Mouse (Mus musculus): ENCODE results near the gene Celf1. TPM values are rescaled to one million over a fixed set of nuclear protein-coding genes. Genes with fewer than 3 reads are reported as not detected.
"Not testable (repeated sequence)": the region's sequence is repeated elsewhere in the genome, so short reads cannot be mapped to it uniquely, and the experiment has no call there.

Gene Celf1
- 8.0 and 10.4 TPM in 2 replicates for polyA plus RNA-seq (2012; ENCODE audit: insufficient read depth, low replicate concordance)

DNA sequence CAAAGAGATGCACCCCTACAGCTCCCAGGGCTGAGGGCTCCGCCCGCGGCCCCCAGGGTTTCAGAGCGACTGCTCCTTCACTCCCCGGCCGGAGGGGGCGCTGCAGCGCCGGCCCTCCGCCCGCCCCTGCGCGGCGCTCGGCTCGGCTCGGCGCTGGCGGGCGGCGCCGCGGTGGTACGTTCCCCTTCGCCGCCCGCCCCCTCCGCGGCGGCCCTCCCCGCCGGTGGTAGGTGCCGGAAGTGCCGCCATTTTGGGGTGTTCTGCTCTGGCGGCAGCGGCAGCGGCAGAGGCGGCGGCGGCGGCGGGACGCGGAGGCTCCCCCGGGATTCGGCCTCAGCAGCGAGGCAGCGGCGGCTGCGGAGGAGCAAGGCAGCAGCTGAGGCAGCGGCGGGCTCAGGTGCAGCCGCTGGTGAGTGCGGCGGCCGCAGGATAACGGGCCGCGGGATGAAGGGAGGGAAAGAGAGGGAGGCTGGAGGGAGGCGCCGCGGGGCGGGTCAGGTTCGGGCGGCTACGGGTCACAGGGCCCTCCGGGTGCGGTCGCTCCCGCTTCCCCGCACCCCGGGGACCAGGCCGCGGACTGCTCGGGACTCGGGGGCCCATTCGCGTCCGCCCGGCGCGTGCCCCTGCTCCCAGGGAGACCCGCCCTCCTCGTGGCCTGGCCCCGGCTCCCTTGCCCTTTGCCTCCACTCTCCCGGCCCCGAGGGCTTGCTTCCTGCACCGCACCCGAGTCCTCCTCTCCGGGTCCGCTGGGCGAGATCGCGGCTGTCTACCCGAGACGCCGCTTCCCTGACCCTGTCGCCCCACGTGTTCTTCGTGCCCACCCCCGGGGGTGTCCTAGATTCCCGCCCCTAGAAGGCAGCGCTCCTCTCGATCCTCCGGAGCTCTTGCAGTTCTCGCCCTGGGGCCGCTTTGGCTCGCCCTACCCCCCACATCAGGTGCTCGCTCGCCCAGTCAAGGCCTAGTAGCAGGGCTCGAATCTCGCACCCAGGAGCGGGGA is at the start of gene Celf1:
Gene Celf1, plus strand, starts transcription at position 150 of the 997 bp plus-strand sequence.
- Histone ChIP-seq H3K36me3 (replicated peaks; ENCODE audit: low read length) (peaks cover 8% of the 10 kb centered on the region), H3K4me3 (replicated peaks) (peak within 1 kb of the TSS; percentile 97), H3K4me1 (peaks cover 45% of the 10 kb centered on the region), H3K27me3 (replicated peaks) (no peaks in the 10 kb centered on the region), H3K9me3 (no peaks in the 10 kb centered on the region)
- no peak for TF ChIP-seq GATA1 (IDR thresholded peaks at IDR 0.05; ENCODE audit: borderline replicate concordance, low read length)
- TF ChIP-seq FLI1 (IDR thresholded peaks at IDR 0.05; ENCODE audit: low read length): no peak

- TF ChIP-seq FLI1 (IDR thresholded peaks at IDR 0.05; ENCODE audit: low read length): no peak
- TF ChIP-seq GATA1 (IDR thresholded peaks at IDR 0.05; ENCODE audit: borderline replicate concordance, low read length): no peak
- H3K9me3 ChIP-seq: no peaks in the 10 kb centered on the region
- peaks cover 64% of the 10 kb centered on the region for H3K36me3 ChIP-seq (replicated peaks; ENCODE audit: low read length)
- no peak overlapping the region for H3K4me3 ChIP-seq (replicated peaks)
- H3K27me3 ChIP-seq (replicated peaks): peaks cover 35% of the 10 kb centered on the region
- peaks cover 18% of the 10 kb centered on the region for H3K4me1 ChIP-seq
These were observed 46.4 kb upstream of the Celf1 start for GRCm38 (mm10) chr2:90893673-90894298.

GRCm38 (mm10) chr2:90894299-90894677 is 45.9 kb upstream of the Celf1 start:
- not testable (repeated sequence) for H3K9me3 ChIP-seq; H3K4me3 ChIP-seq (replicated peaks)
- Histone ChIP-seq H3K27me3 (replicated peaks) (peaks cover 30% of the 10 kb centered on the region), H3K4me1 (peaks cover 14% of the 10 kb centered on the region), H3K36me3 (replicated peaks; ENCODE audit: low read length) (peaks cover 69% of the 10 kb centered on the region)

DNA sequence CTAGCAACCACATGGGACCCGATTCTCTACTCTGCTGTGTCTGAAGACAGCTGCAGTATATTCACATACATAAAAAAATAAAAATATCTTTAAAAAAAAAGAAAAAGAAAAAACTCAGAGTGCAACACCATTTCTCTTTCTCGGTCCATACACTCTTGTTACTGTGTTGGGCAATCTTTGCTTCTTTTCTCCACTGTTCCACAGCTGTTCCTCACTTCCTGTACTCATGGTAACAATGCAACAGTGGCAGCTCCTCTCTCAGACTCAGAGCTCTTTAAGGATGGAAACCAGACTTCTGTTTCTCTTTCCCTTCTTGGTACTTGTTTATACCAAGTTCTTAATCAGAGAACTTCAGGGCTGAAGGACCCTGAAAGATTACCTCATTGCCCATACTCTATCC is 36.8 kb upstream of the Celf1 start:
- H3K4me1 ChIP-seq: peaks cover 37% of the 10 kb centered on the region
- peak overlapping the region; percentile 94 for H3K4me3 ChIP-seq (replicated peaks)
- H3K36me3 ChIP-seq (replicated peaks; ENCODE audit: low read length): peaks cover 61% of the 10 kb centered on the region
- TF ChIP-seq FLI1 (IDR thresholded peaks at IDR 0.05; ENCODE audit: low read length) (no peak), GATA1 (IDR thresholded peaks at IDR 0.05; ENCODE audit: borderline replicate concordance, low read length) (no peak)
- H3K9me3 ChIP-seq: no peaks in the 10 kb centered on the region
- H3K27me3 ChIP-seq (replicated peaks): no peaks in the 10 kb centered on the region

DNA sequence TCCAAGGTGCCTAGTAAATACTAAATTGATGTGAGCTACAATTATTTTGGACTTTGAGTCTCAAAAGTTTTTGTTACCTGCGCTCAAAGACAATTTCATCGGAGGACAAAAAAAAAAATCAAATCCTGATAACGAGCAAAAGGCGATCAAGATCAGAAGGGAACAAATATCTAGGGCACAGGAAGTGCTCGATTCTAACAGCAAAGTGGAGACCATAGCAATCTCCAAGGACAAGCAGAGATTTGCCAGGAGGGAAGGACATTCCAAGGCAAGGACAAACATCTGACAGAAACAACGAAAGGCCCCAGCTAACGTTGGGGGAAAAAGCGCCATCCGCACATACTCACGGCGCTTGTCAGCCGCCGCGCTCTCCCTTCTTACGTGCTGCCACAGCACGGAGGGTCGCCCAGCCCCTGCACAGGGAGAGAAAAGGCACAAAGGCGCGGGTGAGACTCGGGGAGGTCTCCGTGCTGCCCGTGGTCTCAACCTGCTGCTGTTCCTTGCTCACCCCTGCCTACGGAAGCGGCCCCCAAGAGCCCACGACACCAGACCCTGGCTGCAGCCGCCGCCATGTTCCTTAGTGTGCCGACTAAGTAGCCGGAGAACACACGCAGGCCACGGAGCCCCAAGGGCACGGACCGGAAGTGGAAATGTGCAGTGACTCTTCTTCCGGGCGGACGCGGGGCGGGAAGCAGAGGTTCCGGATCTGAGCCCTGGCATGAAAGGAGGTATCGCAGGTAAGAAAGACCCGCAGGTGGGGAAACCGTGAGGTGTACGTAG is 35.9 kb upstream of the Celf1 start, which contains the start of the genes Kbtbd4 and Ndufs3:
Gene Kbtbd4, plus strand, starts transcription at position 665 of the 780 bp plus-strand sequence.
Gene Ndufs3, minus strand, starts transcription at position 752 of the 780 bp plus-strand sequence.
- H3K9me3 ChIP-seq: no peaks in the 10 kb centered on the region
- no peaks in the 10 kb centered on the region for H3K27me3 ChIP-seq (replicated peaks)
- H3K4me3 ChIP-seq (replicated peaks): peak within 1 kb of the TSS; percentile 94
- TF ChIP-seq GATA1 (IDR thresholded peaks at IDR 0.05; ENCODE audit: borderline replicate concordance, low read length): no peak
- peak; percentile 91; the same call in 1 of the 2 replicates for TF ChIP-seq FLI1 (IDR thresholded peaks at IDR 0.05; ENCODE audit: low read length)
- peaks cover 40% of the 10 kb centered on the region for H3K4me1 ChIP-seq
- peaks cover 61% of the 10 kb centered on the region for H3K36me3 ChIP-seq (replicated peaks; ENCODE audit: low read length)

GRCm38 (mm10) chr2:90904856-90905224 is 35.3 kb upstream of the Celf1 start:
- Histone ChIP-seq H3K4me3 (replicated peaks) (peak overlapping the region; percentile 94), H3K36me3 (replicated peaks; ENCODE audit: low read length) (peaks cover 65% of the 10 kb centered on the region), H3K27me3 (replicated peaks) (no peaks in the 10 kb centered on the region), H3K9me3 (no peaks in the 10 kb centered on the region), H3K4me1 (peaks cover 46% of the 10 kb centered on the region)
- TF ChIP-seq GATA1 (IDR thresholded peaks at IDR 0.05; ENCODE audit: borderline replicate concordance, low read length) (no peak), FLI1 (IDR thresholded peaks at IDR 0.05; ENCODE audit: low read length) (no peak)

DNA sequence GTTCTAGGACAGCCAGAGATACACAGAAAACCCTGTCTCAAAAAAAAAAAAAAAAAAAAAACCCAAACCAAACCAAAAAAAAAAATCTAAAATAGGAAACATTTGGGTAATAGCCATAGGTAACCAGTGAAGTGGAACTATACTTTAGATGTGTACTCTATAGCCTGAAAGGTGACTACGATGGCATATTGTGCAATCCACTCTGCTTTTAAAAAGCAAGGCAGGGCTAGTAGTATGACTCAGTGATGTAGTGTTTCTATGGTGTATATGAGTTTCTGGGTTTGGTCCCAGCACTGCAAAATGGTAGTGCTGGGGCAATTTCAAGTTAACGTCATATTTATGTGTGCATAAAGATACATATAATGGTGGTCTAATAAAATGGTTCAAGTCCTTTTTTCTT is 33.5 kb upstream of the Celf1 start:
- H3K36me3 ChIP-seq (replicated peaks; ENCODE audit: low read length): peaks cover 70% of the 10 kb centered on the region
- TF ChIP-seq FLI1 (IDR thresholded peaks at IDR 0.05; ENCODE audit: low read length): no peak
- TF ChIP-seq GATA1 (IDR thresholded peaks at IDR 0.05; ENCODE audit: borderline replicate concordance, low read length): no peak
- H3K27me3 ChIP-seq (replicated peaks): no peaks in the 10 kb centered on the region
- peaks cover 60% of the 10 kb centered on the region for H3K4me1 ChIP-seq
- no peak overlapping the region for H3K4me3 ChIP-seq (replicated peaks)
- H3K9me3 ChIP-seq: no peaks in the 10 kb centered on the region

DNA sequence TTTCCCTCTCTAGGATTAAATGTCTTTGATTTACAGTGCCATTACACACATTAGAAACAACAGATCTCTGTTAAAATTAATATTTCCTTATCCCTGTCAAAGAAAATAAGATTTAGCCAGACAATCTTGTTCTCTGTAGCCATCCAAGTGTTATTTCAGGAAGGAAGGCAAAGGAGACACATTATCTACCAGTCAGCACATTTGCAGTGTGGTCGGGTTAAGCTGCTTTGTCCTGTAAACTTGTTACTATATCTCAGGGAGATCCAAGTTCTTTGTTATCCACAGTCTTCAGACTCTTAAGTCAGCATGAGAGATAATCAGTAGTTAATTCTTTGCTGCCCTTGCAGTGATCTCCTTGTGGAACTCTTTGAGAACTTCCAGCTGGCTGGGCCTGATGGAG is 29.3 kb upstream of the Celf1 start:
- H3K4me3 ChIP-seq (replicated peaks): no peak overlapping the region
- H3K9me3 ChIP-seq: no peaks in the 10 kb centered on the region
- peaks cover 53% of the 10 kb centered on the region for H3K4me1 ChIP-seq
- TF ChIP-seq FLI1 (IDR thresholded peaks at IDR 0.05; ENCODE audit: low read length) (no peak), GATA1 (IDR thresholded peaks at IDR 0.05; ENCODE audit: borderline replicate concordance, low read length) (no peak)
- no peaks in the 10 kb centered on the region for H3K27me3 ChIP-seq (replicated peaks)
- peaks cover 88% of the 10 kb centered on the region for H3K36me3 ChIP-seq (replicated peaks; ENCODE audit: low read length)

DNA sequence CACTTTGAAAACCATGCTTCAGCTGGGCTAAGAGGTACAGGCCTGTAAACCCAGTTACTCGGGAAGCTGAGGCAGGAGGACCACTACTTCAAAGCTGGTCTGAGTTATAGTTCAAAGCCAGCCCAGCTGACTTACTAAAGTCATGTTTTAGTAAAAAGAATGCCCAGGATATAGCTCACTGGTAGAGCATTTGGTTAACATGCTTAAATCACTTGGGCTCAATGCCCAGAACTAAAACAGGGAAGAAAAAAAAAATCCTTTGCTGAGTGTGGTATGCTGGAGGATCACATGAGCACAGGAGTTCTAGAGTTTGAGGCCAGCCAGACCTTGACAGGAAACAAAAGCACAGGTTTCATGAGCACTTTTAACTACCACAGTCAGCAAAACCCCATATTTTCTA is 28.5 kb upstream of the Celf1 start:
- TF ChIP-seq FLI1 (IDR thresholded peaks at IDR 0.05; ENCODE audit: low read length): no peak
- no peak for TF ChIP-seq GATA1 (IDR thresholded peaks at IDR 0.05; ENCODE audit: borderline replicate concordance, low read length)
- Histone ChIP-seq H3K27me3 (replicated peaks) (no peaks in the 10 kb centered on the region), H3K9me3 (no peaks in the 10 kb centered on the region), H3K4me1 (peaks cover 53% of the 10 kb centered on the region), H3K36me3 (replicated peaks; ENCODE audit: low read length) (peaks cover 83% of the 10 kb centered on the region), H3K4me3 (replicated peaks) (no peak overlapping the region)

Data from megakaryocyte, embryonic 14.5 days (primary cell).